Comparison of ENCODE assay signal across 8 mouse cellular contexts in the genomic region with DNA sequence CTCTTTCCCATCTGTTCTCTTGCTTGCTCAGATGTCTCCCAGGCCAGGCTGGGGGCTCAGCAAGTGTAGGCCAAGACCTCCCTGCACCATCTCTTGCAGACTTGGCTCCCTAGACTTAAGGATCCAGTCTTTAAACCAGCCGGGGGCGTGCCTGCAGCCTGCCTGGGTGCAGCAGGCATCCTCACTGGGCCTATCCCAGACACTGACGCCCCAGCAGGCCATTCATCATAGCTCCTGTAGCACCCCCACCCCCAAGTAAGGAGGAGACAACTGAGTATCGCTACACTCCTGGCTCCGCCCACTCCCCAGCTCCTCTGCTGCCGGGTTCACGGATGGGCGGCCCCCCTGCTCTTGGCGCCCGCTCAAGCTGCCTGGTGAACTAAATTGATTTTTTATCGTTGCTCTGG.
DNase-seq lines count a peak whose midpoint lies in the region; ATAC-seq lines count a peak whose summit lies in the region.

No protein-coding gene starts in this region.

- peak; percentile 70 for DNase-seq in liver
- DNase-seq in kidney, adult 9 months, result peak; percentile 26
- peak; percentile 69 for DNase-seq in thymus, postnatal 25 days

- H3K27me3 ChIP-seq in liver, embryonic 12.5 days (replicated peaks), result no peaks in the 10 kb centered on the region; the same call in 1 of the 2 replicates
- peaks cover 24% of the 10 kb centered on the region for H3K27me3 ChIP-seq in heart, embryonic 12.5 days (replicated peaks)
- H3K27me3 ChIP-seq in limb, embryonic 12.5 days, result peaks cover 38% of the 10 kb centered on the region
- peaks cover 27% of the 10 kb centered on the region for H3K27me3 ChIP-seq in neural tube, embryonic 13.5 days

- 6% methylated on average over 11 of the region's 11 CpGs for WGBS in liver, embryonic 12.5 days (ENCODE audit: insufficient replicate concordance)
- WGBS in heart, embryonic 12.5 days, result 1% methylated on average over 11 of the region's 11 CpGs
- 3% methylated on average over 11 of the region's 11 CpGs for WGBS in limb, embryonic 12.5 days
- WGBS in neural tube, embryonic 13.5 days, result 0% methylated on average over 11 of the region's 11 CpGs

- H3K36me3 ChIP-seq in liver, embryonic 12.5 days, result no peaks in the 10 kb centered on the region
- no peaks in the 10 kb centered on the region for H3K36me3 ChIP-seq in heart, embryonic 12.5 days
- no peaks in the 10 kb centered on the region for H3K36me3 ChIP-seq in limb, embryonic 12.5 days
- no peaks in the 10 kb centered on the region for H3K36me3 ChIP-seq in neural tube, embryonic 13.5 days

- H3K4me2 ChIP-seq in liver, embryonic 12.5 days, result no peak overlapping the region; the same call in 1 of the 2 replicates
- H3K4me2 ChIP-seq in heart, embryonic 12.5 days, result peak overlapping the region; percentile 59
- H3K4me2 ChIP-seq in limb, embryonic 12.5 days, result peak overlapping the region; percentile 53
- H3K4me2 ChIP-seq in neural tube, embryonic 13.5 days, result peak overlapping the region; percentile 45

- H3K27ac ChIP-seq in liver, embryonic 12.5 days, result no peak overlapping the region
- H3K27ac ChIP-seq in heart, embryonic 12.5 days (ENCODE audit: poor library complexity, severe bottlenecking), result no peak overlapping the region
- H3K27ac ChIP-seq in limb, embryonic 12.5 days, result peak overlapping the region; percentile 86
- peak overlapping the region; percentile 74 for H3K27ac ChIP-seq in neural tube, embryonic 13.5 days (replicated peaks)

- no peak overlapping the region for H3K9ac ChIP-seq in liver, embryonic 12.5 days
- H3K9ac ChIP-seq in heart, embryonic 12.5 days, result no peak overlapping the region
- peak overlapping the region; percentile 31; the same call in 1 of the 2 replicates for H3K9ac ChIP-seq in limb, embryonic 12.5 days (replicated peaks)
- no peak overlapping the region for H3K9ac ChIP-seq in neural tube, embryonic 13.5 days

- ATAC-seq in liver, embryonic 12.5 days, result no peak
- 0 out of 2 replicates have a peak, but pooled peaks have one; percentile 39 for ATAC-seq in erythroid progenitor cell, adult 5-6 weeks (replicated peaks; ENCODE audit: low FRiP score, poor library complexity, severe bottlenecking)
- peak; percentile 71 for ATAC-seq in heart, embryonic 12.5 days (ENCODE audit: insufficient number of reproducible peaks, low FRiP score)
- ATAC-seq in limb, embryonic 12.5 days (ENCODE audit: insufficient number of reproducible peaks, insufficient read depth, low FRiP score, low TSS enrichment, low read depth), result peak; percentile 60
- ATAC-seq in neural tube, embryonic 13.5 days (ENCODE audit: low read depth), result peak; percentile 85

- H3K4me3 ChIP-seq in liver, embryonic 12.5 days, result no peak overlapping the region
- peak overlapping the region; percentile 15; the same call in 1 of the 2 replicates for H3K4me3 ChIP-seq in heart, embryonic 12.5 days
- peak overlapping the region; percentile 20 for H3K4me3 ChIP-seq in limb, embryonic 12.5 days (replicated peaks)
- peak overlapping the region; percentile 13; the same call in 1 of the 2 replicates for H3K4me3 ChIP-seq in neural tube, embryonic 13.5 days

- H3K4me1 ChIP-seq in liver, embryonic 12.5 days, result 0 out of 2 replicates have a peak, but pooled peaks cover 8% of the 10 kb centered on the region
- peaks cover 31% of the 10 kb centered on the region for H3K4me1 ChIP-seq in heart, embryonic 12.5 days (replicated peaks)
- H3K4me1 ChIP-seq in limb, embryonic 12.5 days (replicated peaks), result peaks cover 65% of the 10 kb centered on the region
- H3K4me1 ChIP-seq in neural tube, embryonic 13.5 days (replicated peaks), result peaks cover 61% of the 10 kb centered on the region

- H3K9me3 ChIP-seq in liver, embryonic 12.5 days (replicated peaks), result no peaks in the 10 kb centered on the region
- H3K9me3 ChIP-seq in heart, embryonic 12.5 days (replicated peaks), result no peaks in the 10 kb centered on the region
- H3K9me3 ChIP-seq in limb, embryonic 12.5 days, result no peaks in the 10 kb centered on the region
- no peaks in the 10 kb centered on the region for H3K9me3 ChIP-seq in neural tube, embryonic 13.5 days

Comparison
In these comparisons a context has a peak if more than half of its experiments do, and no peak if none do; other contexts are left out.
1. H3K27ac ChIP-seq: peak in limb, embryonic 12.5 days (single experiment) and neural tube, embryonic 13.5 days (single experiment); none in liver, embryonic 12.5 days (single experiment) and heart, embryonic 12.5 days (single experiment).
2. Peak in every context shown above with its lines, with median percentiles within 50 percentile points of each other: DNase-seq.